Mouse (Mus musculus) urinary bladder, adult 18-20 months (tissue): ENCODE results near the gene Tdp2.
"Not testable (repeated sequence)": the region's sequence is repeated elsewhere in the genome, so short reads cannot be mapped to it uniquely, and the experiment has no call there.

Source experiments
- DNase-seq, 2 experiments: peaks; one replicate each; pipeline ENCODE4 v3.0.0; 2022; ENCODE audit warnings: low spot score in 2 of 2, mixed read lengths in 2 of 2

Gene Tdp2

GRCm38 (mm10) chr13:24824647-24825046 is 6.8 kb upstream of the Tdp2 start:
- no peak for DNase-seq

GRCm38 (mm10) chr13:24825587-24825986 is 5.9 kb upstream of the Tdp2 start:
- no peak for DNase-seq

- DNase-seq: no peak
These were observed 5.4 kb upstream of the Tdp2 start for GRCm38 (mm10) chr13:24826116-24826515.

- DNase-seq: no peak
These were observed 625 bp upstream of the Tdp2 start for GRCm38 (mm10) chr13:24830756-24831352.

GRCm38 (mm10) chr13:24832131-24832810 is 792 bp downstream of the Tdp2 start:
- DNase-seq: no peak

GRCm38 (mm10) chr13:24832811-24833155 is 1.3 kb downstream of the Tdp2 start:
- DNase-seq: no peak

- not testable (repeated sequence) for DNase-seq
These were observed 6.3 kb downstream of the Tdp2 start for GRCm38 (mm10) chr13:24837765-24838164.

GRCm38 (mm10) chr13:24839831-24840230 is 8.4 kb downstream of the Tdp2 start:
- DNase-seq: no peak

- DNase-seq: no peak
These were observed 10.2 kb downstream of the Tdp2 start for GRCm38 (mm10) chr13:24841702-24842101.

GRCm38 (mm10) chr13:24844983-24845955 is 13.8 kb downstream of the Tdp2 start, which contains the start of gene D130043K22Rik:
D130043K22Rik (plus strand) TSS chr13:24845135.
- DNase-seq: peak in 1 of 2 experiments; percentile 21

- DNase-seq: no peak
These were observed 17.8 kb downstream of the Tdp2 start for GRCm38 (mm10) chr13:24849318-24849717.

- DNase-seq: no peak
These were observed 20.5 kb downstream of the Tdp2 start for GRCm38 (mm10) chr13:24851989-24852388.

GRCm38 (mm10) chr13:24852570-24852969 is 21.1 kb downstream of the Tdp2 start:
- DNase-seq: no peak

GRCm38 (mm10) chr13:24859115-24859514 is 27.6 kb downstream of the Tdp2 start:
- DNase-seq: no peak

GRCm38 (mm10) chr13:24861084-24861483 is 29.6 kb downstream of the Tdp2 start:
- DNase-seq: no peak

- no peak for DNase-seq
These were observed 30.5 kb downstream of the Tdp2 start for GRCm38 (mm10) chr13:24862021-24862420.

GRCm38 (mm10) chr13:24862520-24862919 is 31.0 kb downstream of the Tdp2 start:
- DNase-seq: no peak

- DNase-seq: no peak
These were observed 35.2 kb downstream of the Tdp2 start for GRCm38 (mm10) chr13:24866430-24867402.

GRCm38 (mm10) chr13:24867789-24868188 is 36.3 kb downstream of the Tdp2 start:
- no peak for DNase-seq

GRCm38 (mm10) chr13:24868233-24868632 is 36.8 kb downstream of the Tdp2 start:
- no peak for DNase-seq

GRCm38 (mm10) chr13:24879359-24880040 is 48.0 kb downstream of the Tdp2 start:
- DNase-seq: peak; percentile 5 to 7
